Mouse (Mus musculus) megakaryocyte, embryonic 14.5 days (primary cell): ENCODE measurements around the gene Zfp580. TPM values are rescaled to one million over a fixed set of nuclear protein-coding genes. Genes with fewer than 3 reads are reported as not detected.

Source experiments
- H3K27me3 ChIP-seq: replicated peaks from 2 replicates; pipeline ENCODE3; 2012; ENCODE audit warnings: inconsistent platforms
- H3K36me3 ChIP-seq: replicated peaks from 2 replicates; pipeline ENCODE3; 2012; ENCODE audit warnings: low read length, inconsistent platforms, mixed read lengths
- H3K4me1 ChIP-seq: 2 replicates; pipeline ENCODE4 v1.6.1; 2012; ENCODE audit warnings: inconsistent platforms
- H3K4me3 ChIP-seq: replicated peaks from 2 replicates; pipeline ENCODE3; 2012; ENCODE audit warnings: moderate library complexity, mild to moderate bottlenecking, inconsistent platforms
- H3K9me3 ChIP-seq: 2 replicates; pipeline ENCODE4 v1.6.1; 2012; ENCODE audit warnings: inconsistent platforms
- FLI1 ChIP-seq: IDR thresholded peaks from 2 replicates; pipeline ENCODE4 v1.6.1; 2012; ENCODE audit warnings: low read length, inconsistent platforms, mixed read lengths
- GATA1 ChIP-seq: IDR thresholded peaks from 3 replicates; pipeline ENCODE4 v1.6.1; 2012; ENCODE audit warnings: mixed read lengths, low read length, inconsistent platforms, borderline replicate concordance
- polyA plus RNA-seq: library from polyadenylated mRNA; stranded (reverse); fragments of >175 nt; gene quantifications from 2 replicates; pipeline ENCODE4 v1.2.3, GENCODE M21; 2012; ENCODE audit warnings: low replicate concordance; ENCODE audit not compliant: insufficient read depth

Gene Zfp580
- polyA plus RNA-seq, 1 experiment: 58.5 TPM

DNA sequence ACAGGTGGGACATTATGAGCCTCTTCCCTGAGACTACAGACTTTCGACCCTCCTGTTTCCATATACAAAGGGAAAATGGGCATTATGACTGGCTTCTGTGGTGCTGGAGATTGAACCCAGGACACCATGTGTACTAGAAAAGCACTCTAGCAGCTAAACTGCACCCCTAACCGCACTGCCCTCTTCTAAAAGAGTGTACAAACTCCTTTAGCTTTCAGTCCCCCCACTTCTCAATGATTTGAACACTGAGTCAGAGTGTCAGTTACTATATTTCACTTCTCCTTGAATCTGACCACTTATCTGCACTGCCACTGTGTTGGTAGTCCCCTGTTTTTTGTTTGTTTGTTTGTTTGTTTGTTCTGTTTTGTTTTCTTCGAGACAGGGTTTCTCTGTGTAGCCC is 17.5 kb upstream of the Zfp580 start, which contains the start of gene 4632433K11Rik:
Gene 4632433K11Rik, plus strand, starts transcription at position 301 of the 400 bp plus-strand sequence.
- no peaks in the 10 kb centered on the region for H3K27me3 ChIP-seq
- peaks cover 78% of the 10 kb centered on the region for H3K36me3 ChIP-seq
- no peak within 1 kb of the TSS for H3K4me3 ChIP-seq
- H3K9me3 ChIP-seq: peaks cover 31% of the 10 kb centered on the region
- peaks cover 18% of the 10 kb centered on the region for H3K4me1 ChIP-seq
- no peak for TF ChIP-seq FLI1

DNA sequence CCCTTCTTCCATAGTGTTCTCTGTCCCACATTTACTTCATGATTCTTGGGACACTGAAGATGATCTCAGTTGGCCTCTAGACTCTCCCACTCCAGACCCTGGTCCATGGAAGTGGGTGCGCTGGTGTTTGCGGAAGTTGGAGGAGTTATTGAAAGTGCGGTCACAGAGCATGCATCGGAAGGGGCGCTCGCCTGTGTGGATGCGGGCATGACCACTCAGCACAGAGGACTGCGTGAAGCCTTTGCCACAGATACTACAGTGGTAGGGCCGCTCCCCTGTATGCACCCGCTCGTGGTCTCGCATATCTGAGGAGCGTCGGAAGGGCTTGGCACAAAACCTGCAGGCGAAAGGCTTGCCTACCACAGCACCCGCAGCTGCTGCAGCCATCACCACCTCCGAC is 15.7 kb upstream of the Zfp580 start:
- Histone ChIP-seq H3K4me1 (peaks cover 28% of the 10 kb centered on the region), H3K4me3 (peak overlapping the region; percentile 55), H3K27me3 (no peaks in the 10 kb centered on the region), H3K36me3 (peaks cover 63% of the 10 kb centered on the region), H3K9me3 (peaks cover 14% of the 10 kb centered on the region)
- no peak for TF ChIP-seq FLI1
- TF ChIP-seq GATA1: no peak

GRCm38 (mm10) chr7:5036136-5036535 is 15.2 kb upstream of the Zfp580 start:
- Histone ChIP-seq H3K27me3 (no peaks in the 10 kb centered on the region), H3K4me3 (no peak overlapping the region), H3K9me3 (peaks cover 9% of the 10 kb centered on the region), H3K36me3 (peaks cover 61% of the 10 kb centered on the region), H3K4me1 (peaks cover 28% of the 10 kb centered on the region)
- no peak for TF ChIP-seq GATA1

DNA sequence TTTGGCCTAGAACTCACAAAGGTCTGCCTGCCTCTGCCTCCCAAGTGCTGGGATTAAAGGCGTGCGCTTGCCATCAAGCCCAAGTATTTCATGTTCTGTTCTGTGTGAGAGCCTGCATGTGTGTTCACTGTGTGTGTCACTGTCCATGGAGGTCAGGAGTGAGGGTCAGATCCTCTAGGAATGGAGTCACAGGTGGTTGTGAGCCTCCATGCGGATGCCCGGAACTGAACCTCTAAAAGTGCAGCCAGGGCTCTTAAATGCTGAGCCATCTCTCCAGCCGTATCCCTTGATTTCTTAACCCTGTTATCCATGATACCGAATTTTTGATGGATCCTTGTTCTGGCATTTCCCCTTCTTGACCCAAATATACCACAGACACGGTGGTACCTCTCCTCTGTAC is 14.3 kb upstream of the Zfp580 start:
- H3K4me3 ChIP-seq: no peak overlapping the region
- TF ChIP-seq FLI1: no peak
- no peak for TF ChIP-seq GATA1
- peaks cover 57% of the 10 kb centered on the region for H3K36me3 ChIP-seq
- peaks cover under 1% of the 10 kb centered on the region; the same call in 1 of the 2 replicates for H3K9me3 ChIP-seq
- H3K27me3 ChIP-seq: no peaks in the 10 kb centered on the region
- peaks cover 28% of the 10 kb centered on the region for H3K4me1 ChIP-seq

GRCm38 (mm10) chr7:5037467-5037866 is 13.9 kb upstream of the Zfp580 start:
- TF ChIP-seq GATA1 (no peak), FLI1 (no peak)
- Histone ChIP-seq H3K4me3 (peak overlapping the region; percentile 97), H3K36me3 (peaks cover 52% of the 10 kb centered on the region), H3K4me1 (peaks cover 28% of the 10 kb centered on the region), H3K27me3 (no peaks in the 10 kb centered on the region), H3K9me3 (no peaks in the 10 kb centered on the region)

DNA sequence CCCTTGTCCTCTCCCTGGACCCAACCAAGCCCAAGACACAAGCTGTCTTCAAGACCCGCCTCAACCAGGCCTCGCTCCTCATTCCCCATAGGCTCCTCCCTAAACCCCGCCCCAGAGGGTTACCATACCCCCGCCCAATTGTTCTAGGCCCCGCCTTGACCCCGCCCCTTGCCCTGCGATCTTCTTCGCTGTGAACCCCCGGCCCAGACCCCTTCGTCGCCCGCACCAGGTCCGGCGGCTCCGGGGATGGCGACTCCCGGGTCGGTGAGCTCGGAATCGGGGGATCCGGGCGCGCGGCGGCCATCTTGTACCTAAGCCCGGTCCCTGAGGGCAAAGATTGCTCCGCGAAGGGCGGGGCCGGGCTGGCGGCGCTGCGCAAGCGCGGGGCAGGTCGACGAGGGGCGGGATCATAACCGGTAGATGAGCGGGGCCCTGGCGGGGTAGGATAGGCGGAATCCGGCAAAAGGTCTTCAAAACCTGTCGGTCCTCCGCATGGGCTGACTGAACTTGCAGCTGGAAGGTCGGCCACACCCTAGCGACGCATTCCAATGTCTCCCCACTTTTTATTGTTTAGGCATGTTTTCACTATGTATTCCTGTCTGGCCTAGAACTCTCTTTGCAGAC is 13.1 kb upstream of the Zfp580 start, which contains the start of gene Zfp784:
Gene Zfp784, minus strand, starts transcription at position 338 of the 624 bp plus-strand sequence.
- TF ChIP-seq GATA1 (no peak), FLI1 (no peak)
- peaks cover 28% of the 10 kb centered on the region for H3K4me1 ChIP-seq
- peak within 1 kb of the TSS; percentile 97 for H3K4me3 ChIP-seq
- no peaks in the 10 kb centered on the region for H3K27me3 ChIP-seq
- H3K9me3 ChIP-seq: no peaks in the 10 kb centered on the region
- H3K36me3 ChIP-seq: peaks cover 45% of the 10 kb centered on the region

- H3K27me3 ChIP-seq: no peaks in the 10 kb centered on the region
- peak overlapping the region; percentile 97 for H3K4me3 ChIP-seq
- H3K9me3 ChIP-seq: no peaks in the 10 kb centered on the region
- TF ChIP-seq GATA1 (no peak), FLI1 (no peak)
- H3K36me3 ChIP-seq: peaks cover 41% of the 10 kb centered on the region
- H3K4me1 ChIP-seq: peaks cover 28% of the 10 kb centered on the region
Observed at GRCm38 (mm10) chr7:5038940-5039339, 12.4 kb upstream of the Zfp580 start.

GRCm38 (mm10) chr7:5044981-5045380 is 6.4 kb upstream of the Zfp580 start:
- H3K4me1 ChIP-seq: peaks cover 29% of the 10 kb centered on the region

DNA sequence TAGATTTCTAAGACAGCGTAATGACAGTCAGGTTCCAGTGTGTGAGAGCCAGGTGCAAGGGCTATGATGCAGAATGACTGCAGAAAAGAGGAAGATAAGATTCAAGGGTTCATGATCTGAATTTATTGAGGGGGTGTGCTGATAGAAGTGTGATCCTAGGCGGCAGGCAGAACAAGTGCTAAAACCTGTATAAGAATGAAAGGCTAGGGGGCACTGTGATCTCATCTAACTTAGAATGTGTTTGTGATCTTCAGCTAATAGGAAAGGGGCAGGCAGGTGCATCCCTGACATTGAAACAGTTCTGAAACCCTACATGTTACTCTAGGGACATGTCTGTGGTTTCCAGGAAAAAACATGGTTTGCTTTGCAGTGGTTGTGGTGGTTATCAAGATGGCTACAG is 5.2 kb upstream of the Zfp580 start:
- Histone ChIP-seq H3K4me1 (peaks cover 36% of the 10 kb centered on the region), H3K27me3 (peaks cover 20% of the 10 kb centered on the region), H3K9me3 (peaks cover 7% of the 10 kb centered on the region), H3K36me3 (peaks cover 9% of the 10 kb centered on the region), H3K4me3 (no peak overlapping the region)
- TF ChIP-seq FLI1 (no peak), GATA1 (no peak)

More at GRCm38 (mm10) chr7:5044981-5045380, 6.4 kb upstream of the Zfp580 start:
- TF ChIP-seq GATA1: no peak
- Histone ChIP-seq H3K9me3 (peaks cover 7% of the 10 kb centered on the region), H3K27me3 (peaks cover 10% of the 10 kb centered on the region), H3K4me3 (no peak overlapping the region), H3K36me3 (peaks cover 14% of the 10 kb centered on the region)

DNA sequence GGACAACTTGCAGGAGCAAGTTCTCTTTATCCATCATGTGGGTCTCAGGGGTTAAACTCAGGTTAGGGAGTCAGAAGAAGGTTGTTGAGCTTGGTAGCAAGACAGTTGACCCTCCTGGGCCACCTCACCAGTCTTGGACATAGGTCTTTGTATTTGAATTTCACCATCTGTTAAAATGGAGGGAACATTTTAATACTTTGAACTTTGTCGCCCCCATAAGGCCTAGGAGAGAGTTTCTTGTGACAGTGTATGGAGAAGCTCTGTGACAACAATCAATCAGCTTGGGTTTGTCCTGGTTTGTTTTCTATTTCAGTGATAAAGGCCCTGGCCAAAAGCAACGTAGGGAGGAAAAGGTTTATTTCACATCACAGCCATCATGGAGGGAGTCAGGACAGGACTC is 4.0 kb upstream of the Zfp580 start:
- peaks cover 4% of the 10 kb centered on the region for H3K36me3 ChIP-seq
- H3K4me3 ChIP-seq: no peak overlapping the region
- peaks cover 32% of the 10 kb centered on the region for H3K27me3 ChIP-seq
- H3K9me3 ChIP-seq: peaks cover 7% of the 10 kb centered on the region
- TF ChIP-seq FLI1 (no peak), GATA1 (no peak)
- H3K4me1 ChIP-seq: peaks cover 48% of the 10 kb centered on the region

GRCm38 (mm10) chr7:5052438-5052837 is 1.1 kb downstream of the Zfp580 start:
- Histone ChIP-seq H3K4me1 (peaks cover 62% of the 10 kb centered on the region), H3K9me3 (peaks cover 14% of the 10 kb centered on the region), H3K27me3 (peaks cover 83% of the 10 kb centered on the region), H3K36me3 (no peaks in the 10 kb centered on the region), H3K4me3 (peak overlapping the region; percentile 93)
- TF ChIP-seq GATA1 (no peak), FLI1 (no peak)
